Mouse (Mus musculus) brain, embryonic 14.5 days (tissue): ENCODE measurements around the gene Palld.

Experiments used
- CTCF ChIP-seq: fragments of 200-500 bp; IDR thresholded peaks from 2 replicates; pipeline ENCODE4 v1.5.1; 2012; ENCODE audit warnings: inconsistent platforms, mild to moderate bottlenecking, moderate library complexity, borderline replicate concordance; ENCODE audit not compliant: insufficient read depth, insufficient read length; ENCODE audit errors: extremely low read depth
- POLR2A ChIP-seq: fragments of 200-500 bp; IDR thresholded peaks from 2 replicates; pipeline ENCODE4 v1.6.1; 2012; ENCODE audit warnings: mild to moderate bottlenecking, inconsistent platforms, borderline replicate concordance; ENCODE audit not compliant: poor library complexity, insufficient read depth, insufficient read length, severe bottlenecking; ENCODE audit errors: extremely low read depth

DNA sequence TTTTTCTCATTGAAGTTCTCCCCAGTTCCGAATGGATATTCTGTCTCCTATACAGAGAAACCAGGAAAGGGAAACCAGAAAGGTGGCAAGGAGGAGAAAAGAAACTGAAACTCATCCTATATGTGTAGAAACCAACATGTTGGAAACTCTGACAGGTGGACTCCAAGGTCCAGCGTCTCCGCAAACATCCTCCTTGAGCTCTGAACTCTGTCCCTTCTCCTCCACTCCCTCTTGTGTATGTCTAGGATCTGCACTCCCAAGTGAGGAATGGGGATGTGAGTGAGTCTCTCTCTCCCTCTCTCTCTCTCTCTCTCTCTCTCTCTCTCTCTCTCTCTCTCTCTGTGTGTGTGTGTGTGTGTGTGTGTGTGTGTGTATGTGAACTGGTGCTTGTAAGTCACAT is 6.8 kb upstream of the Palld start:
- TF ChIP-seq CTCF (no peak), POLR2A (no peak)
